Mouse (Mus musculus): Measurements from ENCODE around the gene Mrtfa. TPM values are rescaled to one million over a fixed set of nuclear protein-coding genes. Genes with fewer than 3 reads are reported as not detected.

The Mrtfa gene
- polyA plus RNA-seq, 1 experiment from 2014 or later = 26.2 TPM

DNA sequence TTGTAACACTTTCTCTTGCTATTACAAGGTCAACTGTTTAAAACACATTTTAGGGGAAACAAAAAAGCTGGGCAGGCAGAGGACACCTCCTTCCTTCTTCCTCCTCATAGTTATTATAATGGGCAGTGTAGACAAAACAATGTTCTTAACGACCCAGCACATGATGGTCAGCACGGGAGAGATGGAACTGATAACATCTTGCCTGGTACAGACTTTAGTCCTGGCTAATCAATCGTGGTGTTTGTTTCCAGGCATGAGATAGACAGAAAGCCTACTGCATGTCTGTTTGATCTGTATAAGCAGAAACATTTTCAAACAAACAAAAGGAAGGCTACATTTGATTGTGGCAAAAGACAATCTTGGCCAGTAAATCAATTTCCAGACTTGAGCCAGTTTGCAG lies 140.1 kb downstream of the Mrtfa start:
- no peak overlapping the region for H3K4me2 ChIP-seq (ENCODE audit: low read depth, low read length)
- H3K27ac ChIP-seq (ENCODE audit: low read length) = no peak overlapping the region
- H3K9me3 ChIP-seq (replicated peaks; ENCODE audit: control insufficient read depth, low read length) = no peaks in the 10 kb centered on the region
- 13% methylated on average over 3 of the region's 3 CpGs for WGBS
- H3K9ac ChIP-seq (ENCODE audit: low read length) = no peak overlapping the region
- H3K4me1 ChIP-seq (ENCODE audit: control insufficient read depth, insufficient read depth, low read length) = no peaks in the 10 kb centered on the region
- H3K4me3 ChIP-seq (replicated peaks; ENCODE audit: low read length) = no peak overlapping the region
- H3K36me3 ChIP-seq (ENCODE audit: control insufficient read depth, insufficient read depth, low read length) = no peaks in the 10 kb centered on the region
- no peaks in the 10 kb centered on the region for H3K27me3 ChIP-seq (ENCODE audit: control insufficient read depth, insufficient read depth, low read length)
- ATAC-seq (ENCODE audit: insufficient read depth, low FRiP score) = no peak

DNA sequence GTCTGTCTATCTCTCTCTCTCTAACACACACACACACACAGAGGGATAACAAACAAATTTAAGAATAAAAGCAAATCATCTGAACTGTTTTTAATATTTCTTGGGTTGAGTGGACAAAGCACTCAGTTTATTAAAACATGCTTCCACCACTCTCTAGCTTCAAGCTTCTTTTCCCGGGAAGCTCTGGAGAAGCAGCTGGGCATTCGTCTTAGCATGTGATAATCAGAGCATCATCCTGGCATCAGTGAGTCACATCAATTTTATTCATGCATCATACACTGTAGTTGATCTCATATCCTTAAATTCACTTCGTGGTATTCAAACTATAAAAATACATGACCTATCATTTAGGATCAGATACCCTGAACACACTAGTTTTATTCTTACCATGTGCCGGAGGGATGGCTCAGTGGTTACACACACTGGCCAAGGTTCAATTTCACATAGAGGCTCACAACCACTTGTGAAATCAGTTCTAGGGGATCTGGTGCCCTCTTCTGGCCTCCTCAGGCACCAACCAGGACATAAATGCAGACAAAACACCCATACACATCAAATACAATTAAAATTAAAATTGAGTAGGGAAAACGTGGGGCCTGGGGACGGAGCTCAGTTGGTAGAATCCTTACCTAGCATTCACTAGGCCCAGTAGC lies 141.0 kb downstream of the Mrtfa start:
- Histone ChIP-seq H3K9me3 (replicated peaks; ENCODE audit: control insufficient read depth, low read length) (no peaks in the 10 kb centered on the region), H3K27ac (ENCODE audit: low read length) (no peak overlapping the region), H3K27me3 (ENCODE audit: control insufficient read depth, insufficient read depth, low read length) (no peaks in the 10 kb centered on the region), H3K9ac (ENCODE audit: low read length) (no peak overlapping the region), H3K4me2 (ENCODE audit: low read depth, low read length) (no peak overlapping the region), H3K4me3 (replicated peaks; ENCODE audit: low read length) (no peak overlapping the region), H3K36me3 (ENCODE audit: control insufficient read depth, insufficient read depth, low read length) (no peaks in the 10 kb centered on the region), H3K4me1 (ENCODE audit: control insufficient read depth, insufficient read depth, low read length) (no peaks in the 10 kb centered on the region)
- WGBS = 71% methylated on average over 6 of the region's 6 CpGs
- ATAC-seq (ENCODE audit: insufficient read depth, low FRiP score) = no peak

- 44% methylated on average over 10 of the region's 10 CpGs for WGBS
- no peak overlapping the region for H3K4me3 ChIP-seq (replicated peaks; ENCODE audit: low read length)
- H3K4me1 ChIP-seq (ENCODE audit: control insufficient read depth, insufficient read depth, low read length) = no peaks in the 10 kb centered on the region
- no peak overlapping the region for H3K9ac ChIP-seq (ENCODE audit: low read length)
- H3K36me3 ChIP-seq (ENCODE audit: control insufficient read depth, insufficient read depth, low read length) = 0 out of 2 replicates have a peak, but pooled peaks cover 2% of the 10 kb centered on the region
- no peaks in the 10 kb centered on the region for H3K9me3 ChIP-seq (replicated peaks; ENCODE audit: control insufficient read depth, low read length)
- no peak overlapping the region for H3K27ac ChIP-seq (ENCODE audit: low read length)
- ATAC-seq (ENCODE audit: insufficient read depth, low FRiP score) = no peak
- H3K27me3 ChIP-seq (ENCODE audit: control insufficient read depth, insufficient read depth, low read length) = no peaks in the 10 kb centered on the region
- H3K4me2 ChIP-seq (ENCODE audit: low read depth, low read length) = no peak overlapping the region
These were observed 143.1 kb downstream of the Mrtfa start for GRCm38 (mm10) chr15:81047497-81047896.

- Histone ChIP-seq H3K9me3 (replicated peaks; ENCODE audit: control insufficient read depth, low read length) (no peaks in the 10 kb centered on the region), H3K27me3 (ENCODE audit: control insufficient read depth, insufficient read depth, low read length) (no peaks in the 10 kb centered on the region), H3K27ac (ENCODE audit: low read length) (no peak overlapping the region), H3K4me3 (replicated peaks; ENCODE audit: low read length) (no peak overlapping the region), H3K4me2 (ENCODE audit: low read depth, low read length) (no peak overlapping the region), H3K9ac (ENCODE audit: low read length) (no peak overlapping the region), H3K4me1 (ENCODE audit: control insufficient read depth, insufficient read depth, low read length) (0 out of 2 replicates have a peak, but pooled peaks cover 2% of the 10 kb centered on the region), H3K36me3 (ENCODE audit: control insufficient read depth, insufficient read depth, low read length) (0 out of 2 replicates have a peak, but pooled peaks cover 2% of the 10 kb centered on the region)
- ATAC-seq (ENCODE audit: insufficient read depth, low FRiP score) = no peak
- WGBS = 80% methylated on average over 7 of the region's 7 CpGs
These were observed 144.5 kb downstream of the Mrtfa start for GRCm38 (mm10) chr15:81046061-81046460.

- H3K4me1 ChIP-seq (ENCODE audit: control insufficient read depth, insufficient read depth, low read length) = 0 out of 2 replicates have a peak, but pooled peaks cover 2% of the 10 kb centered on the region
- no peak overlapping the region for H3K4me3 ChIP-seq (replicated peaks; ENCODE audit: low read length)
- WGBS = 80% methylated on average over 4 of the region's 4 CpGs
- no peak for ATAC-seq (ENCODE audit: insufficient read depth, low FRiP score)
- no peaks in the 10 kb centered on the region for H3K9me3 ChIP-seq (replicated peaks; ENCODE audit: control insufficient read depth, low read length)
- no peak overlapping the region for H3K27ac ChIP-seq (ENCODE audit: low read length)
- H3K36me3 ChIP-seq (ENCODE audit: control insufficient read depth, insufficient read depth, low read length) = 0 out of 2 replicates have a peak, but pooled peaks cover 2% of the 10 kb centered on the region
- H3K27me3 ChIP-seq (ENCODE audit: control insufficient read depth, insufficient read depth, low read length) = no peaks in the 10 kb centered on the region
- no peak overlapping the region for H3K9ac ChIP-seq (ENCODE audit: low read length)
- no peak overlapping the region for H3K4me2 ChIP-seq (ENCODE audit: low read depth, low read length)
These were observed 145.2 kb downstream of the Mrtfa start for GRCm38 (mm10) chr15:81045336-81045735.

DNA sequence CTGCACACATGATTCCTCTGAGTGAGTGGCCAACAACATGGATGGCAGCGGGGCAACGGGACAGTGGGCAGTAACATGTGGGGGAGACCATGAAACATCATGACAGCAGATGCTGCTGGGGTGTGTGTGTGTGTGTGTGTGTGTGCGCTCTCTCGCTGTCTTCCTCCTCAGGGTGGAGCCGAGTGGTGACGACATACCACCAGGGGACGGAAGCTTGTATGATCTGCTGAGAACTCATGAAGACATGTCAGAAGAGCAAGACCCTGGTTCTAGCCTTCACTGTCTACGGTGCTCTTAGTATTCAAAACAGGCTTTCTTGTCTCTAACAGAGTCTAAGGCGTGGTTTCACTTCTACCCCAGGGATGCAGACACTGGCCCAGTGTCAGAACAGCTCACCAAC lies 146.1 kb downstream of the Mrtfa start:
- H3K27ac ChIP-seq (ENCODE audit: low read length) = no peak overlapping the region
- H3K9ac ChIP-seq (ENCODE audit: low read length) = no peak overlapping the region
- 0 out of 2 replicates have a peak, but pooled peaks cover 2% of the 10 kb centered on the region for H3K4me1 ChIP-seq (ENCODE audit: control insufficient read depth, insufficient read depth, low read length)
- H3K9me3 ChIP-seq (replicated peaks; ENCODE audit: control insufficient read depth, low read length) = no peaks in the 10 kb centered on the region
- WGBS = 83% methylated on average over 9 of the region's 9 CpGs
- no peaks in the 10 kb centered on the region for H3K27me3 ChIP-seq (ENCODE audit: control insufficient read depth, insufficient read depth, low read length)
- no peak overlapping the region for H3K4me3 ChIP-seq (replicated peaks; ENCODE audit: low read length)
- H3K36me3 ChIP-seq (ENCODE audit: control insufficient read depth, insufficient read depth, low read length) = 0 out of 2 replicates have a peak, but pooled peaks cover 2% of the 10 kb centered on the region
- ATAC-seq (ENCODE audit: insufficient read depth, low FRiP score) = no peak
- no peak overlapping the region for H3K4me2 ChIP-seq (ENCODE audit: low read depth, low read length)

DNA sequence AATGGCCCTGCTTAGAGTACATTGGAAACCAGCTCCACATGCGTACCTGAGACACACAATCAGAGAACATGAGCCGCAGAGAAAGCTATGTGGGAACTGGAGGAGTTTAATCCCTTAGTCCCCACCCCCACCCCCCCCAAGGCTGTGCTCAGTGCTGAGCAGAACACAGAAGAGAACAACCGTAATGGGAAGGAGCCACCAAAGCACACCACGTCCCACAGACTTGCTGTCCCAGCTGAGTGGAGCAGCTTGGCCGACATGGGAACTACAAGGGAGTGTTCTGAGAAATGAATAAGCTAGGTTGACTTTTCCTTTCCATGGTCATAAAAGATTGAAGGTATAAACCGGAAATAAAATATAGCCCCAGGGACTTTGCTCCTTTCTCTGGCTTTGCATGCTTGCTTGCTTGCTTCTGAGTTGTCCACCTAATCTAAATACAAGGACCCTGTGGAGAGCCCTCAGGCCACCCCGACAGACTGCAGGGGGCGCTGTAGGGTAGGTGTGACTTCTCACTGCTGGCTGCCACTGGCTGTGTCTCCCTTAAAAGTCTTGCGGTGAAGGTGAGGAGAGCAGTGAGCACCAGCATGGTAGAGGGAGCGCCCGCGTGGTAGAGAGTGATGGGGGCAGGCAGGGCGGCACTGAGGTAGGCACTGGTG lies 148.2 kb downstream of the Mrtfa start:
- Histone ChIP-seq H3K27me3 (ENCODE audit: control insufficient read depth, insufficient read depth, low read length) (no peaks in the 10 kb centered on the region), H3K9ac (ENCODE audit: low read length) (no peak overlapping the region), H3K9me3 (replicated peaks; ENCODE audit: control insufficient read depth, low read length) (no peaks in the 10 kb centered on the region), H3K4me2 (ENCODE audit: low read depth, low read length) (no peak overlapping the region), H3K36me3 (ENCODE audit: control insufficient read depth, insufficient read depth, low read length) (0 out of 2 replicates have a peak, but pooled peaks cover 2% of the 10 kb centered on the region), H3K4me1 (ENCODE audit: control insufficient read depth, insufficient read depth, low read length) (0 out of 2 replicates have a peak, but pooled peaks cover 2% of the 10 kb centered on the region), H3K4me3 (replicated peaks; ENCODE audit: low read length) (no peak overlapping the region), H3K27ac (ENCODE audit: low read length) (no peak overlapping the region)
- 59% methylated on average over 13 of the region's 13 CpGs for WGBS
- peak; percentile 53 for ATAC-seq (ENCODE audit: insufficient read depth, low FRiP score)

DNA sequence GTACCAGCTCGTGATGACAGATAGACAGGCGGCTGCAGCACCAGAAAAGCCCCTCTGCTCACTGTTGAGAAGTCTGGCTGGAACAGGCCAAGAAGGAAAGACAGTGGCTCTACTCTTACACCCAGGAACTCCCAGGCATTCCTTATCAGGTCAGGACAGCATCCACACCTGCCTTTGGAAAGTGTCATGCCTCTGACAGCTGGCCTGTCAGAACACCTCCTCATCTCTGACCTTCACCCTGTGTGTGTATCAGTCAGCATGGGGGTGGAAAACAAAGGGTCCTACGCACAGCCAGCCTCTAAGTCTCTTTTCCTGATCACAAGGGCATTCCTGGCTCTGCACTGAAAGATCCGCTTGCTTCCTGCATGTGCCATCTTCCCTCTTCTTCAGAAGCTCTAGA lies 148.8 kb downstream of the Mrtfa start:
- no peak overlapping the region for H3K27ac ChIP-seq (ENCODE audit: low read length)
- H3K27me3 ChIP-seq (ENCODE audit: control insufficient read depth, insufficient read depth, low read length) = no peaks in the 10 kb centered on the region
- H3K36me3 ChIP-seq (ENCODE audit: control insufficient read depth, insufficient read depth, low read length) = 0 out of 2 replicates have a peak, but pooled peaks cover 2% of the 10 kb centered on the region
- 0 out of 2 replicates have a peak overlapping the region, but pooled peaks have one; percentile 16 for H3K9ac ChIP-seq (ENCODE audit: low read length)
- 66% methylated on average over 4 of the region's 4 CpGs for WGBS
- H3K9me3 ChIP-seq (replicated peaks; ENCODE audit: control insufficient read depth, low read length) = no peaks in the 10 kb centered on the region
- no peak for ATAC-seq (ENCODE audit: insufficient read depth, low FRiP score)
- H3K4me3 ChIP-seq (replicated peaks; ENCODE audit: low read length) = no peak overlapping the region
- no peak overlapping the region for H3K4me2 ChIP-seq (ENCODE audit: low read depth, low read length)
- 0 out of 2 replicates have a peak, but pooled peaks cover 2% of the 10 kb centered on the region for H3K4me1 ChIP-seq (ENCODE audit: control insufficient read depth, insufficient read depth, low read length)

- Histone ChIP-seq H3K27me3 (ENCODE audit: control insufficient read depth, insufficient read depth, low read length) (no peaks in the 10 kb centered on the region), H3K9ac (ENCODE audit: low read length) (no peak overlapping the region), H3K9me3 (replicated peaks; ENCODE audit: control insufficient read depth, low read length) (no peaks in the 10 kb centered on the region), H3K4me3 (replicated peaks; ENCODE audit: low read length) (no peak overlapping the region), H3K4me1 (ENCODE audit: control insufficient read depth, insufficient read depth, low read length) (peaks cover 19% of the 10 kb centered on the region; the same call in 1 of the 2 replicates), H3K36me3 (ENCODE audit: control insufficient read depth, insufficient read depth, low read length) (no peaks in the 10 kb centered on the region), H3K4me2 (ENCODE audit: low read depth, low read length) (no peak overlapping the region), H3K27ac (ENCODE audit: low read length) (no peak overlapping the region)
- no peak for ATAC-seq (ENCODE audit: insufficient read depth, low FRiP score)
- 82% methylated on average over 5 of the region's 5 CpGs for WGBS
These were observed 152.1 kb downstream of the Mrtfa start for GRCm38 (mm10) chr15:81038419-81038818.
